Mouse (Mus musculus): ENCODE measurements around the gene Tomm40.
A peak's percentile ranks its signal among the peaks of the same experiment; 100 is the strongest.
"Not testable (repeated sequence)": the region's sequence is repeated elsewhere in the genome, so short reads cannot be mapped to it uniquely, and the experiment has no call there.

The Tomm40 gene

DNA sequence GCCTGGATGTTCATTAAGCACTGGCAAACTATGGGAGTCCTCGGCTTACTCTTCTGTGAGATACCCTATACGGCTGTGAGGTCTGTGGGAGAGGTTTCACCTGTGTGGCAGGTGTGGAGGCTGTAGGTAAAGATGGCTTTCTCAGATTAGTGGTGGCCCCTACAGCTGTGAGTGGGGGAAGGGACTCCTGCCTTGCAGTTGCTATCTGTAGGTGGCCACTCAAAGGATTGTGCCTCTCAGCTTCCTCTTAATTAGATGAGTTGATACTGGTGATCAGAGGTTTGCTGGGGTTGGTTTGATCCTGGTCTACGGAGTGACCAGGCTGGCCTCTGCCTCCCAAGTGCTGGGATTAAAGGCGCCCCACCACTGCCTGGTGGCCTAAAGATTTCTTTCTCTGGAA is 10.8 kb downstream of the Tomm40 start:
- no peak for DNase-seq

DNA sequence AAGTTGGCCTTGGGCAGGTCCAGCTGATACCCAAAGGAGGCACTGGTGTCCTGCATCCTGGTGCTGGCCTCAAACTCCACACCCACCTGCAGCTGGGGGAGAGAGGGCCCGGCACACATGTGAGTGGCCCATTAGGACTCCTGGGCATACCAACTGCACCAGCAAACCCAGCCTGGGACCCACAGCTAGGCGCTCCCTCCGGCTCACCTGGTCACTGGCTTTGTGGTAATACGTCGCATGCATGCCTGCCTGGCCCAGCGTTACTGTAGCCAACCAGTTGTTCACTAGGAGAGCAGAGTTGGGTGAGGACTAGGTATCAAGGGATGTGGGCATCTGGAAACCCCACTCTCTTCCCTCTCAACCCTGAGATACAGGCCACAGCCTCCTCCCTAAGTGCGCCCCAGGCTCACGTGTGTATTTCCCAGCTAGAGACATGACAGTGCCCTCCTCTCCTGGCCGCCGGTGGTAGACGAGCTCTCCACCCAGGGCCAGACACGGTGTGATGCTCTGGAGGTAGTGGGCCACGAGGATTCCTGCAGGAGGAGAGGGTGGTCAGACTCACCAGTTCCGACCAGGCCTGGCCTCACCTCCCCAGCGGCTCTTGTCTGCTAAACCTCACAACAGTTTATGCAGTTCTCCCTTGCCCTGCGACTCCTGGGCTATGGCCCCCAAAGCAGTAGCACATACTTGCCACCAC is 12.2 kb downstream of the Tomm40 start:
- no peak for DNase-seq

DNA sequence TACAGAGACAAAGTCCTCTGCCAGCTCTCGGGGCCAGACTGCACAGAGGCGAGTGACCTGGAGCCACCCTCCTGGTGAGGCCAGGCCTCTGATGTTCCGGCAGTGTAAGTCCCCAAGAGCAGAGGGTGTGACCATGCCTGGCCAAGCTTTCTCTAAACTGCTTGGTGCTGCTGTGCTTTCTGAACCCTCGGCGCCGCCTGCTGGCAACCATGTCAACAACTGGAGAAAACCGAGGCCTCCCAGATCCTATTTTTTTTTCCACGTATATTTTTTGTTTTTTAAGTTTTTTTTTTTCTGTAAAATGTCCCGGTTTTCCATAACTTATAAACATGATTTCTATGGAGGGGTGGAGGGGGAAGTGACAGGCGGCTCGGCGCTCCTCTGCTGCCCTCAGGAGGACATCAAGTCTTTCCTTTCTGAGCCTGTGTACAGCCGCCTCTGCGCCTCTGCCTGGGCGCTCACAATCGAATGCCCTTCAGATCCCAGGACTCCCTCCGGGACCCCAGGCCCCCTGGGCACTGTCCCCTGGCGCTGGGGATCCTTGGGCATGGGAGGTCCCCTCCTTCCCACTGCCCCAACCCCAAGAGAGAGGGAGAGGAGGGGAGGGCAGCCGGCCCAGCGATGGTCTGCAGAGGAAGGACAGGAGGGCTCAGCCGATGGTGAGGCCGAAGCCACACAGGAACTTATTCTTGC is 14.0 kb downstream of the Tomm40 start:
- DNase-seq = peak; percentile 44 to 52

DNA sequence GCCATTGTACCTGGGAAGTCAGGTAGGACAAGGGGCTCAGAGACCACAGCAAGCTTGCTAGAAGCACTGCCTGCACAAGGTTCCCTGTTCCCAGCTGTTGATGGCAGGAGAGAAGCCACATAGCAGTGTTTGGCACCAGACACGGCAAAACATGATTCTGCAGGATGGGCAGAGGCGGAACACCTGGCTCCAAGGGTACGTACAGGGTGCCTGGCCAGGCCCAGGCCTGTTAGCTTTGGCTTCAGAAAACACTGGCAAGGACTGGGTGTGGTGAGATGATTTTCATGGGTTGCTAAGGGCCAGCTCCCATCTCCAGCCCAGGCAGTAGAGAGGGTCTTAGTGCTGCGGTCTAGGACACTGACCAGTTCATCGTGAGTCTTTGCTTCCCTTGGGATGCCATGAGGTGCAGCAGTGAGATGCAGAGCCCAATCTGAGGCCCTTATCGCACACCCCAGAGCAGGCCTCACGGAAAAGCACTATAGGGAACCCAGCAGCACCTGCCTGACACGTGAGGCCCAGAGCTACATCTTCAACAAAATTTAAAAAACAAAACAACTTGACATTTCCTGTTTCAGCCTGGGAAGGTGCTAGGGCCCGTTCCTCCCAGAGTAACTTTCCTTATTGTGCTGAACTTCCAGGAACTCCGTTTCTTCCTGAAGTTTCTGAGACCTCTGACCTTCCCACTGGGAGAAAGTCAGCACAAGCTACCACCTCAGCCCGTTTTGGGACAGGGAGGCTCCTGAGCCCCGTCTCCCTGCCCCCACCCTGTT is 14.8 kb downstream of the Tomm40 start:
- no peak for DNase-seq

DNA sequence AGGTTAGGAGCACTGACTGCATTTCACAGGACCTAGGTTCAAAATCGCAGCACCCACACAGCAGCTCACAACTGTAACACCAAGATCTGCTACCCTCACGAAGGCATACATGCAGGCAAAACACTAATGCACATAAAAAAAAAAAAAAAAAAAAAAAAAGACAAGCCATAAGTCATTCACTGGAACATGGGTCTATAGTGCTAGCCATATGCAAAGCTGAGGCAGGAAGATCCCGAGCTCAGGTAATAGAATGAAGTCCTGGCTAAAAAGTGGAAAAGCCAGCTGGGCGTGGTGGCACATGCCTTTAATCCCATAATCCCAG is 15.4 kb downstream of the Tomm40 start:
- DNase-seq = no peak

DNA sequence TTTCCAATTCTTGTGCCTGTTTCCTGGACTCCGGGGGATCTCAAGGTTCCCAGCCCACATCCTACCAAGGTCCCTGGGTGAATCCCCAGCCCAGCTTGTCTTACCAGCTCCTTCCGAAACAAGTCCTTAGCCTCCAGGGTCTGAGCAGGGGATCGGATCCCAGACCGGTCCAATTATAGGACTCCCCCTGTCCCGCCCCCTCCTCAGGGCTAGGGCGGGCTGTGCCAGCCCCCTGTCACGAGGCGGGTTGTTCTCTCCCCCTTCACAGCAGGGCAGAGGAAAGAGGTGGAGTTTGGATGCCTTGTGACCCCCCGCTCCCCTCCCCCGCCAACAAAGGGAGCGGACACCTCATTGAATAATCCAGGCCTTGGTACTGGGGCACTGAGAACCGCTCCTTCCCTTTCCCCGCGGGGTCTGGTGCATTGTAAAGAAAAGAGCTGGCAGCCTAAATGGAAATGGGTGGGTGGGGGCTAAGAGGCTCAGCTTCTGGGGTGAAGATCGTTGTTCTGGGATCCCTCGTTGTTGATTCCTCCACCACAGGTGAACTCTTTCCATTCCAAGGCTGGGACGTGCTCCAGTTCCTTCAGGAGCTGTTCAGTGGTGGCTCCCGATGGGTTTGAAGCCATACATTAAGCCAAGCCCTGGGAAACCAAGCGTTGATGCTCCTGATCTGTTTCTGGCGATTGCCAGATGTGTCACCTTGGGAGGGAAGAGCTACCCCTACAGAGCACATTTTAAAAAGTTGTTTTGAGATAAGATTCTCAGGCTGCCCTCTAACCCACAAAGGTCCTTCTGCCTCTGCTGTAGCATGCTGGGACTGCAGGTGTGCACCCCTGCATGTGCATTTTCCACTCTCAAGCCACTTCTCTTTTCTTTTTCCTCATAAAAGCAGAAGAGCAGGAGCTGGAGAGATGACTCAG is 16.1 kb downstream of the Tomm40 start, which contains the start of gene Apoe:
Apoe (minus strand) TSS at position 282 of the 920 bp plus-strand sequence.
- peak in 1 of 2 experiments; percentile 36 for DNase-seq

DNA sequence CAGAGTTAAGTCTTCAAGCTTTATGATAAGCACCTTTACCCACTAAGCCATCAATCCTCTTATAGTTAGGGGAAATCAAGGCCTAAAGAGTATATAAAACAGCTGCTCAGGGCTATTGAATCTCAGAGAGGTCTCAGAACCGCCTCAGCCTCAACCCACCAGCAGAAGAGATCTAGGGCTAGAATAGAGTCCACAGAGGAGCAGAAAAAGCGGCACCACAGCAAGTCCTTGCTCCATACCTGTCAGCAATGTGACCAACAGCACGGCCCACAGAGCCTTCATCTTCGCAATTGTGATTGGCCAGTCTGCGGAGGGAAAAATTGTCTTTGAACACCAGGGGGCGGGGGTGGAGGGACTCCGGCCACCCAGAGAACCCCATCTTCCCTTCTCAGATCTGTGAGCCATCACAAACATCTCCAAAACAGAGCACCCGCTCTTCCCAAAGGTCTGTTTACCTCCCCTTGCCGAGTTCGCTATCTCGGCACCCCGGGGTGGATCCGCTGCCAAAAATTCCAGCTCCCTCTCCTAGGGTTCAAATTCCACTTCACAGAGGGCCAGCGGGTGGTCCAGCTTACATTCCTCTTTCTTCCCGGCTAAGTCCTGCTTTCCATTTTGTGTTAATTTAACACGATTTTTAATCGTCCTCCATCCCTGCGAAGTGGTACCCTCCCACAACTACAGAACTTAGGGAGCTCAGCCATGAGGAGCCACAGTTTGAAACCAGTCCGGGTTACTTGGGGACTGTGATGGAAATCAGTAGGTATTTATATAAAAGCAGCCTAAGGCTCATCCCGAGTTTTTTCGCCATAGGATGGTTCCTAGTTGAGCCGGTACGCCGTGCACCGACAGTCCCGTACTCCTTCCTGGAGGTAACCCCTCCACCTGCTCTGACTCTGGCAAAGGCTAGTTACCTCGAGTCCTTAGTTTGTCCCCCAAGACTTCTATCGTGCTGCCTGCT is 17.0 kb downstream of the Tomm40 start:
- no peak for DNase-seq

DNA sequence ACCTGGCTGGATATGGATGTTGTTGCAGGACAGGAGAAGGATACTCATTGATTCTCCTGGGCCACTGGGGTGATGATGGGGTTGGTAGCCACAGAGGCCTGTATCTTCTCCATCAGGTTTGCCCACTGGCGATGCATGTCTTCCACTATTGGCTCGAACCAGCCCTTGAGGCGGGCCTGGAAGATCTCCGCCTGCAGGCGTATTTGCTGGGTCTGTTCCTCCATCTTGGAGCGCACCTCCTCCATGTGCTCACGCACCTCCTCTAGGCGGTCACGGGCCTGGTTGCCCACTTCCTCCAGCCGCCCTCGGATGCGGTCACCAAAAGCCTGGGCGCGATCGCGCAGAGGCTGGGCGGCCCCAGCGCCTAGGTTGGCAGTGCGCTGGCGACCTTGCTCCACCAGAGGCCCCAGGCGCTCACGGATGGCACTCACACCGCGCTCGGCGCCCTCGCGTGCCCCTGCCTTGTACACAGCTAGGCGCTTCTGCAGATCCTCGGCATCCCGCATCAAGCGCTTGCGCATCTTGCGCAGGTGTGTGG is 18.8 kb downstream of the Tomm40 start:
- no peak for DNase-seq

DNA sequence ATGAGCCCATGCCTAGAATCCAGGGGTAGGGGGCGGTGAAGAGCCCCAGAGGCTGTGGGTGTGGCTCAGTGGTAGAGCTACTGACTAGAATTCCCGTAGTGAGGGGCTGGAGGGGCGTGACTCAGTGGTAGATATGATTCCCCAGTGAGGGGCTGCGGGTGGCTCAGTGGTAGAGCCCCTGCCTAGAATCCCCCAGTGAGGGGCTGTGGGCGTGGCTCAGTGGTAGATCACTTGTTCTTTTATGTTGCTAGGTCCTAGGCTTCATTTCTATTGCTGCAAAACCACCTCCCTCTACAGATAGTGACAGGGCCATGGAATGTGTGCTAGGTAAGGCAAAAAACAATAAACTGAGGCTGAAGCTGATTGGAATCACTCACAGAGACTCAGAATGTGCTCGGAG is 19.4 kb downstream of the Tomm40 start:
- DNase-seq = no peak

DNA sequence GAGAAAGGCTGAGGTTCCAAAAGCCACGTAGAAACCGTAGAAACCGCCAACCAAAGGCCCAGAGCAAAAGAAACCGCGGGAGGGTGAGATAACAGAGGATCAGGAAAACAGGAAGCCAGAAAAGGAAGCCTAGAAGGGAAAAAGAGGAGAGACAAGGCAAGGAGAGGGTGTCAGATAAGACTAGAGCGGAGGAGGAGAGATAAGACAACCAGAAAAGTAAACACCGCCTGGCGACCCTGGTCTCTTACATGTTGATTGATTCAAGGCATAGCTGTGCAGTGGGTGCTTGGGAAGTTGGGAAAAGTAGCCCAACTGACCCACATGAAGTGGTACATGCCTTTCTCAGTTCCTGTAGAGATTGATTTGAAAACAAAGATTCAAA is 20.0 kb downstream of the Tomm40 start:
- no peak for DNase-seq

DNA sequence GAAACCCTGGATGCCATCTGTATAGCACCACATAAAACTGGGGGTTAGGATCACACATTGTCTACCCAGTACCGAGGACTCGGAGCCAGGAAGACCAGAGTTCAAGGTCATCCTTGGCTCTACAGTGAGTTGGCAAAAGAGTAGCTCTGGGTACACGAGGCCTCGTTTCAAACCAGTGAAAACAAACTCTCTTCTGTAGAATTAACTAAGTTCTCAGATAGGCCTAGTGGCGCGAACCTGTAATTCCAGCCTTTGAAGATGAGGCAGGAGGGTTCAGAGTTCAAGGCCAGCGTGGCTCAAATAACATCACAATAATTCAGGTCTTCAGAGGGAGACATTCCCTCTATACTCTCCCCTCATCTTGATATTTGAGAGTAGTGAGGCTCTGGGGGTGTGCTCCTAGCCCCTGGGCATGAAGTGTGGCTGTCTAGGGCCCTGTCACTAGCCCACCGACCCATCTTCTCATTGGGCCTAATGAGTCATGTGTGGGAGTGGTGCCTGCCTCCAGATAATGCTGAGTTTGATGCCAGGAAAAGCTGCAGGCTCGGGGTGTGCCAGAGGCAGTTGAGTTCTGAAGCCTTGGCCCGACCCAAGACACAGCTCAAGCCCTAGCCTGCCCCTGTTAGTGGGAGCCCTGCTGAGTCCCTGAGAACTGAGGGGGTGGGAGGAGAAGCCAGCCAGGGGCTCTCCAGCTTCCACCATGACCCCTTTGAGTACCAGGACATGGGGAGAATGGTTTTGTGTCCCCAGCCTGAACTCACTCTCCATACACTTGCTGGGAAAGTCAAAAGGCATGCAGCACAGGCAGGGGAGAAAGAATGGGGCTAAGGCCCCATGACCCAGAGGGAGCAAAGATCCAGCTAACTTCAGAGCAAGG is 20.7 kb downstream of the Tomm40 start:
- no peak for DNase-seq

DNA sequence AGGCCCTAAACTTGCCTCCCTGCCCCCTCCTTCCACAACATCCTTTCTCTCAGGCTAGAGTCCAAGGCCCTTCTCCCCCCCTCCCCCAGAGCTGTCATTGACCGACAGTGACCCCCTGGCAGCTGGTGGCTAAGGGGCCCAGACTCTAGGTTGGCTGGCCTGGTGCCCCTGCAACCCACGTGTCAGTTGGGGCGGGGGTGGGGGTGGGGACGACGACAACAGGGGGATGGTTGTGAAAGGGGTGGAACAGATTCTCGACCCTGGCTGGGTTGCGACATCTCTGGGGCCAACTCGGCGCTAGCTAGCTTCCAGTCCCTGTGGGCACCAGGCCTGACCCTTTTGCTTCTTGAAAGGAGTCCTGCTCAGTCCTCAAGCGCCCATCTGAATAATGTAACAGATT is 21.8 kb downstream of the Tomm40 start:
- no peak for DNase-seq

DNA sequence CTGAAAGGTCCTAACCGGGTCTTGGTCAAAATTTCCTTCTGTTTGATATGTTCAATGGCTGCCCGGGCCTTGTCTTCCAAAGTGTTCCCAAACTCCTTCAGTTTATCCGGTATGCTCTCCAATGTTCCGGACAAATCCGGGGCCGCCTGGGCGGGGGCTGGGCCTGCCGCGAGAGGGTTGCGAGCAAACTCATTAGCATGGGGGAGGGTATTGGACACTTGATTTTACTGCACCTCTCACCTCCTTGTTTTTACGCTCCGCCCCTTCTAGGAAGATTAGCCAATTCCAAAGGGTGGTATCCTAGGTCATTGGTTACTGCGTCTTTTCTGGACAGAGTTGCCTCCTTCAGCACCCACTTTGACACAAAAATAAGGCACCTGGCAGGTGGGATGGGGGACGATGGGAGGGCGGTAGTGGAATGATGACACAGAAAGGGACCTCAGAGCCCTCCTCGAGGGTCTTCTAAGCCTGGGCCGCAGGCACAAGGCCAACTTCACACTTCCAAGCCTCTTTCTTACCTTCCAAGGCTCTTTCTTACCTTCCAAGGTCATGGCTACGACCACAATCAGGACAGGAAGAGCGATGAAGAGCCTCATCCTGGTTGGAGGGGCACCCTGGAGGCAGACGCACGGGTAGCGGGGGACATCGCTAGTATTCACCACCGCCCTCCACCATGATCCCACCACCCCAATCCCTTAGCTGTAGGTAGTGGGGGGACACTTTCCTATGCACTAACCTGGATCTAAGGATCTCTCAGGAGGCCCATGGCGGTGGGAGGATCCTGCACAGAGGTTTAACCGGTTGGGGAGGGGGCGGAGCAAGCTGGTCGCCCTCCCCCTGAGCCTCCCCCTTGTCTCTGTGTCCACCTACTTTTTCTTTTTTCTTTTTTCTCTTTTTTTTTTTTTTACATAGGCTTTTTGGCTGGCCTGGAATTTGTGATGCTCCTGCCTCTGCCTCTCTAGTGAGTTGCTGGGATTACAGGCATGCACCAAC is 23.1 kb downstream of the Tomm40 start, which contains the start of gene Apoc1:
Apoc1 (minus strand) TSS at position 788 of the 993 bp plus-strand sequence.
- DNase-seq = no peak

DNA sequence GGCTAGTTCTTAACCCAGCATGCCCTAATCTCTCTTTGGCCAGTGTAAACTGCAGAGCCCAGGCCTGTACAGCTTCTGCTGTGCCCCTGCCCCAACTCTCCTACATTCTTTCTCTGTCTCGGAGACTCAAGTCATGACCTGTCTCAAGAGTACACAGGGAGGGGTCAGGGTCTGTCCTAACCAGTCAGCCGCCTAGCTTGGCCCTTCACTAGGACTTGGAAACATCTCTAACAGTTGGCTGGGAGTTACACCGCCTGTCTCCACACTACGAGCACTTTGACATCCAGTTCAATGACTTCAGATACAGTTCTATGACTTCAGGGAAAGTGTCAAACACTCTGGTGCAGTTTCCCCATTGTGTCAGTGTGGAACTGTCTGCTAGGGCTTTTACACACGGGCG is 23.8 kb downstream of the Tomm40 start:
- no peak for DNase-seq

DNA sequence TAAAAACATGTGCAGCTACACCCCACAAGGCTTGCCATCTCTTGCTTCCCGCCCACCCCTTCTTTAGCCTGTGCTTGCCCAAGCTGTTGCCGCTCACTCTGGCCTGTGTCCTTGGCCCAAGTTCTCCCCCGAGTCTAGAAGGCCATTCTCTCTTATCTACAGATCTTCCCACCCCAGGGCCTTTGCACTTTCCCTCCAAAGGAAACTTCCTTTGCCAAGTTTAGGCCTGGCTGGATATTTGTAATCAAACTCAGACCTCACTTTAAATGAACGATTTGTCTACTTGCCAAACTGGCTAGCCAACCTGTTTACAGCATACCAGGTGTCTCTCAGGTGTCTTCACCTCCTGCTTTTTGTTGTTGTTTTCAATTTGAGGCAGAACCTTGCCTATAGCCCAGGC is 24.4 kb downstream of the Tomm40 start:
- no peak for DNase-seq

DNA sequence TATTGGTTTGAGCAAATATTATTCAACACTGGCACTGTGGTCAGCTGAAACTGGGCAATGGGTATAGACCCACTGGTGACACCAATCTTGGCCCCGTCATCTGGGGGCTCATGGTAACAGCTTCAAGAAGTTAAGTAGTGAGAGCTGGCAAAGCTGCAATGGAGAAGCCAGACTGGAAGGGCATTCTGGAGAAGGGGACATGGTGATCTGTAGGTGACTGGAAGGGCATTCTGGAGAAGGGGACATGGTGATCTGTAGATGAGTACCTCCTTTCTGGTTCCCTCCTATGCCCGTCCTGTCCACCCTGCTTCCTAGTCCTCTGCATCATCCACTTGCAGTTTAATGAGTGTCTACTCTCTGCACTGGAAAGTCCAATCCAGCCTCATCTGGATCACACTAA is 26.6 kb downstream of the Tomm40 start:
- no peak for DNase-seq

DNA sequence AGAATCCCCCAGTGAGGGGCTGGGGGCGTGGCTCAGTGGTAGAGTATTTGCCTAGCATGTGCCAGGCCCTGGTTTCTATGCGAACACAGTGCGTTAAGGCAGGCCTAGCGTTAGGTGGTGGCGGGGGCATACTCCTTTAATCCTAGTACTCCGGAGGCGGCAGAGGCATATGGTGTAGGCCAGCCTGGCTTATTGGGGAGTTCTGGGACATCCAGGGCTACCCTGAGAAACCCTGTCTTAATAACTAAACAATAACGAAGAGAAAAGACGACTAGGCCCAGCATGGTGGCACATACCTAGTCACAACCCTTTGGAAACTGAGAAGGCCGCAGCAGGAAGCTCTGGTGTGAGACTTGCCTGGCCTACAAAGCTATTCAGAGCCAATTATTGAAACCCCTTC is 27.1 kb downstream of the Tomm40 start:
- DNase-seq = no peak

DNA sequence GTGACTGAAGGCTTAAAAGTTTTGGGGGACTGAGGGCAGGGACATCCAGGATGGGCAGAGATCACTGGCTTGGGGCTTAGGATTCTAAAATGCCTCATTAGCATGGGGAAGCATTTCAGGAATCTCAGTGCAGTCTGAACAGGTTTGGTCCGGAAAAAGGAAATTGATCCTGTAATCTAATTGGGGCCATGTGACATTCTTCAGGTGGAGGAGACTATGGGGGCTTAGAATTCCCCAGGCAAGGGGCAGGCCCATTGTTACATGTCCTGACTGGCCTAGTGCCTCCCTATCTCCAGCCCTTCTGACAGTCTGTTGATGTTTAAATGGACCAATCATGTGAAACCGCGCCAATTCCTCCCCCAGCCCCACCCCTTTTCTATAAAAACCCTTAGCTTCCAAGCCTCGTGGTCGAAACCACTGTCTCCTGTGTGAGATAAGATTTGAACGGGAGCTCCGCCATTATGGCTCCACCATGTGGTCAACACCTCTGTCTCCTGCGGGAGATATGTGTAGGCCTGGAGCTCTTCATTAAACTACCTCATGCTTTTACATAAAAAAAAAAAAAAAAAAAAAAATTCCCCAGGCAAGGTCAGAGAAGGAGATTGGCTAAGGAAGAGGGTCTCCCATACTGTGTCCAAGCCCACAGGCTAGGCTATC is 28.2 kb downstream of the Tomm40 start:
- DNase-seq = not testable (repeated sequence)
